Mouse (Mus musculus) kidney, postnatal 36 days (tissue): ENCODE data around the gene Zbtb32.

Source experiments
- DNase-seq, 2 experiments: peaks; one replicate each; pipeline ENCODE4 v3.0.0; 2021 to 2022; ENCODE audit warnings: mixed read lengths in 2 of 2

Zbtb32 gene

GRCm38 (mm10) chr7:30599933-30600353, 1.2 kb upstream of the Zbtb32 start:
- peak; percentile 98 for DNase-seq

GRCm38 (mm10) chr7:30596811-30597210, 1.9 kb downstream of the Zbtb32 start:
- DNase-seq: no peak

GRCm38 (mm10) chr7:30596093-30596492, 2.6 kb downstream of the Zbtb32 start:
- DNase-seq: no peak

- DNase-seq: no peak
These were observed 4.1 kb downstream of the Zbtb32 start for GRCm38 (mm10) chr7:30594510-30595024.

GRCm38 (mm10) chr7:30593579-30594509, 4.9 kb downstream of the Zbtb32 start:
- no peak for DNase-seq

GRCm38 (mm10) chr7:30592772-30593423, 5.8 kb downstream of the Zbtb32 start:
- DNase-seq: no peak

GRCm38 (mm10) chr7:30591605-30591951, 7.1 kb downstream of the Zbtb32 start:
- DNase-seq: no peak

- DNase-seq: no peak
These were observed 7.6 kb downstream of the Zbtb32 start for GRCm38 (mm10) chr7:30590927-30591604.

- peak; percentile 89 to 95 for DNase-seq
These were observed 9.0 kb downstream of the Zbtb32 start for GRCm38 (mm10) chr7:30589435-30590301.

- peak; percentile 96 to 99 for DNase-seq
These were observed 9.9 kb downstream of the Zbtb32 start, which contains the start of gene Kmt2b for GRCm38 (mm10) chr7:30588676-30589434. Gene Kmt2b, minus strand, starts transcription at chr7:30588726.

GRCm38 (mm10) chr7:30587842-30588667, 10.7 kb downstream of the Zbtb32 start:
- DNase-seq: peak; percentile 24 to 53

GRCm38 (mm10) chr7:30586455-30587020, 12.2 kb downstream of the Zbtb32 start:
- DNase-seq: no peak

GRCm38 (mm10) chr7:30585170-30585569, 13.5 kb downstream of the Zbtb32 start:
- DNase-seq: no peak

GRCm38 (mm10) chr7:30584339-30584738, 14.4 kb downstream of the Zbtb32 start:
- no peak for DNase-seq

- peak in 1 of 2 experiments; percentile 27 for DNase-seq
These were observed 17.2 kb downstream of the Zbtb32 start for GRCm38 (mm10) chr7:30581547-30581946.

GRCm38 (mm10) chr7:30579950-30580349, 18.8 kb downstream of the Zbtb32 start:
- no peak for DNase-seq

- peak; percentile 81 to 87 for DNase-seq
These were observed 25.7 kb downstream of the Zbtb32 start for GRCm38 (mm10) chr7:30572969-30573368.

GRCm38 (mm10) chr7:30572389-30572788, 26.3 kb downstream of the Zbtb32 start:
- DNase-seq: no peak

- no peak for DNase-seq
These were observed 31.2 kb downstream of the Zbtb32 start for GRCm38 (mm10) chr7:30567555-30567954.

GRCm38 (mm10) chr7:30566033-30566432, 32.7 kb downstream of the Zbtb32 start:
- DNase-seq: no peak
